Mouse (Mus musculus): ENCODE data around the gene Gm13119. TPM values are rescaled to one million over a fixed set of nuclear protein-coding genes. Genes with fewer than 3 reads are reported as not detected.
"Not testable (repeated sequence)": the region's sequence is repeated elsewhere in the genome, so short reads cannot be mapped to it uniquely, and the experiment has no call there.

Gm13119 gene
- total RNA-seq (2021), result not detected
- long read RNA-seq, result 0 reads

DNA sequence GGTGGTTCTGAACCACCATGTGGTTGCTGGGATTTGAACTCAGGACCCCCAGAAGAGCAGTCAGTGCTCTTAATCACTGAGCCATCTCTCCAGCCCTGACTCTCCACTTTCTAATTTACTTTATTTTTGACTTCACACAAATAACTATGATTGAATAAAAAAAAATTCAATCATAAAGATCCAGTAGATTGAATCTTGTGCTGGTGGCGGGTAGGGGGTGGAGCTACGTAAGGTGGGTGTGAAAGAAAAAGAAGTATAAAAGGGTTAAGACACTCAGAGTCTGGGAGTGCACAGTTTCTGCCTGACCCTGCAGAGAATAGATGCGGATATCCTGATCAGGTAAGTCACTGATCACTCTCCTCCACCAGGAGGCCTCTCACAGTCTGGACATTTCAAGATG lies at the start of gene Gm13119:
Gm13119 (plus strand) TSS at position 301 of the 400 bp plus-strand sequence.
- DNase-seq (ENCODE audit: low spot score in 2 of 2), result not testable (repeated sequence)

DNA sequence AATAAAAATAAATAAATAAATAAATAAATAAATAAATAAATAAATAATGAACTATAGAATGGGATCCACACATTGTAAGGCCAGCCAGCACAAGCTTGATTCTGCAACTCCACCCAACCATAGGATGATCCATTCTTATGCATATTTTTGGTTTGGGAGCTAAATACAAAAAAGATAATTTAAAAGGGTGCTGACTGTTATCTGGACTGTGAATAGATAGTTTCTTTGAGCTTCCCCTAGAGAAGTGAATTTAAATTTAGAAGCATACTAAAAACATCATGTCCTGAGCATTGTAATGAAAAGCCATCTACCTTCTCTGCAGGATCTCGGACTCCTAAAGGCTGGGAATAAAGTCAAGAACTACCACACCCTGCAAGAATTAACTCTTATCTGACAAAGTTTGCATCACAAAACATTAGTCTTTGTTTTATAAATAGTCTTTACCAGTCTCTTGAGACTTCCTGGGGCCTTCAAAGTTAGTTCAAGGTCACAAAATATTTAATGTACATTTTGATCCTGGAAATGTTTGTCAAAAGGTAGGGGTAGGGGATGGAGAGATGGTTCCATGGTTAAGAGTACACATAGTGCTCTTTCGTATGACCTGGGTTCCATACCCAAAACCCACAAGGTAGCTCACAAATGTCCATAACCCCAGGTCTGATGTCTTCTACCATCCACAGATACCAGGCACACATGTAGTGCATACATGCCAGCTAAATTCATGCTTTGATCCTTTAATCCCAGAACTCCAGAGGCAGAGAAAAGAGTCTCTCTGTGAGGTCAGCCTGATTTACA lies 44.9 kb upstream of the Gm13119 start:
- DNase-seq (ENCODE audit: low spot score in 2 of 2), result not testable (repeated sequence)

DNA sequence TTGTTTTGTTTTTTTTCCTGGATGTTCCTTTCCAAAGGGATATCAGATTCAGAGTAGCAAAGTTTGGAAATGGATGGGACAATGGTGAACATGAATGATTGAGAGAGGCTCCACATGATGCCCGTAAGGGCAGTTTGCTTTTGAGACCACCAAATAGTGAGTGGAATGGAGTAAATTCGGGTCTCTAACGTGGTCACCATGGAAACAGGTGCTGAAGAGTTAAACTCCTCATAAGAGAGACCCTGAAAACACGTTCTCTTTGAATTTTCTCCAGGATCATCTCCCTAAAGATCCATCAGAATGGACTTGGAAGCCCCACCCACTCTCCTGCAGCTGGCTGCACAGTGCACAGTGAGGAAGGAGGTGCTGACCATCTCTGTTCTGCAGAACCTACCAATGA lies 27.8 kb upstream of the Gm13119 start, which contains the start of gene Gm13128:
Gm13128 (plus strand) TSS at position 301 of the 400 bp plus-strand sequence.
- not testable (repeated sequence) for DNase-seq (ENCODE audit: low spot score in 2 of 2)

DNA sequence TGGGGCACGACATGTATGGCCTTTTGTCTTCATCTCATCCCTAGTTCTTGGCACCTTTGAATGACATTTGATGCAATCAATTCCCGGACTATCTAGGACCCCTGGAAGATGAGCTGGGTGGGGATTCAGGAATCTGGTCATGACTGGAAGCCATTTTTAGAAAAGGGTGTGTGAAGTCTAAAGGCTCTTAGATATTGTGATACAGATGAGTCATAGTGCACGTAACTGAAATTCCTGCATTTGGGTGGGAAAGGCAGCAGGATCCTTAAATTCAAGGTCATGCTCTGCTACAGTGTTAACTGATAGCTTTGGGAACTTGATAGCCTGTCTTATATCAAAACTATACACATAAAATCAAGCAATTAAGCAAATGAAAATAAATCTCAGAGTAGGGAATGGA lies 21.9 kb upstream of the Gm13119 start:
- DNase-seq (ENCODE audit: low spot score in 2 of 2), result not testable (repeated sequence)

DNA sequence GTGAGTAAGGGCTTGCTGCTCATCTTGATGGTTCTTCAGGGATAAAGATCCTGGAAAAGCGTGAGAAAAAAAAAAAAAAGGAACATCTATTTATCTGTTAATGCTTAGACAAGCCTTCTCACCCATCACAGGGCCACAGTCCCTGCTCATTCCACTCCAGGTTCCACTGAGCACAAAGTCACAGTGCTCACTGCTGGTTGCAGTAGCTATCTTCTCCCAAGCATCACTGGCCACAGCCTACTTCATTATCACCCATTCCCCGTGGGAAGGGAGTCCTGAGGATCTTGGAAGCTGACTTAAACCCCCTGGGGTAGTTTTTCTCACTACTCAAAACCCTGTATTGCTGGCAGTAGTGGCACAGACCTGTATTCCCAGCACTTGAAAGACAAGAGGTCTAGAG lies 20.2 kb downstream of the Gm13119 start, which contains the start of gene Pramef20:
Pramef20 (minus strand) TSS at position 23 of the 400 bp plus-strand sequence.
- no peak for DNase-seq (ENCODE audit: low spot score in 2 of 2)

DNA sequence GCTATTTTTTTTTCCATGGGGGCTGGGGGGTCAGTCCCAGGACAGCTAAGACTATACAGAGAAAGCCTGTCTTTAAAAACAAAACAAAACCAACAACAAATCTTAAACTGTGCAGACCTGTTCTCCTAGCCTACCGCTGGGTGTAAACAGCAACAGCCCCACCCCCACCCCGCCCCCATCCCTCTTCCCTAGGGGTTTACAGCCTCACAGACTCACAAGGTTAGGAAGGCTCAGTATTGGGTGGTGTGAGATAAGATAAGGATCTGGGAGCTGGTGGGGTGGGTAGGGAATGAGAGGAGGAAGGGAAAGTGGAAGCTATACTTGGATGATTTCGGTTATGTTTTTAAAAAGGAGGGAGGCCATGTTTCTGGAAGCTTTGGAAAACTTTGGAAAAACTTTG lies 38.6 kb downstream of the Gm13119 start:
- no peak for DNase-seq (ENCODE audit: low spot score in 2 of 2)

DNA sequence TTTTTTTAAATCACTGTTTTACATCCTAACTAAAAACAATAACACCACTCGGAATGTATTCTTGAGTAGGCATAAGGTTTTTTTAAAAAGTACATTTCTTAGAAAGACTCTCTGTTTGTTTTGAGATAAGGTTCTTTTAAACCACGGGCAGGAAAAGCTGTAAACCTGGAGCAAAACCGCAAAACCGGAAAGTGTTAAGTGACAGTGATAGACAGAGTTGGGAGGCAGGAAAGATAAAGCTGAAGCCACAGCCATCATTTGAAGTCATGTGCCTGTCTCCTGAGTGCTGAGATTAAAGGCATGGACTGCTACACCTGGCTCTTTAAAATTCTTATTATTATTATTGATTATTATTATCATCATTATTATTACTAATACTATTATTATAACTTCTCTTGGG lies 45.0 kb downstream of the Gm13119 start:
- no peak for DNase-seq (ENCODE audit: low spot score in 2 of 2)

DNA sequence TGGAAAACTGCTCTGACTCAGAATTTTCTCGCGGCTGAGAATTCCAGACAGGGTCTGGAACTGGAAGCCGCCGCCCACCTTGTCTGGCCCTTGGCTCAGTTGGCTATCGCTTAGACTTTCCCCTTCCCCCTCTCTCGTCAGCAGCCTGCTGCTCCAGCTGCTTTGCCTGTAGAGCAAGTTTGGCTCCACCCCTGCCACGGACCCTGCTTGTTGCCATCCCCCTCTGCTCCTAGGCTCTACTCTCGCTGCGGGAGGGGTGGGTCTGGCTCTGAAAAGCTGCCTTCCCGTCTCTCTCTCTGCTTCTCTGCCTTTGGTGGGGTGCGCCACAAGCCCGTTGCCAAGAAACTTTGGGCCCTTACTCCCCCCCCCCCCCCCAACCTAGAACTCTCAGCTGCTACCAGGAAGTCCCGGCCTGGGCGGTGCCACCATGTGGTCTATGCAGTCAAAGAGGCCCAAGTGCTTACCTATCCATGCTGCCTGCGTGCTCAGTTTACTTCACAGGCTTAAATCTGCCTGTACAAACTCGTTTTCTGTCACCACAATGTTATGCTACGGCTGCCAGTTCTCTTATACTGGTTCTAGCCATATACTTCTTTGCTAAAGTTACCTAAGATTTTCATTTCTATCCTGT lies 46.8 kb downstream of the Gm13119 start:
- no peak for DNase-seq (ENCODE audit: low spot score in 2 of 2)

DNA sequence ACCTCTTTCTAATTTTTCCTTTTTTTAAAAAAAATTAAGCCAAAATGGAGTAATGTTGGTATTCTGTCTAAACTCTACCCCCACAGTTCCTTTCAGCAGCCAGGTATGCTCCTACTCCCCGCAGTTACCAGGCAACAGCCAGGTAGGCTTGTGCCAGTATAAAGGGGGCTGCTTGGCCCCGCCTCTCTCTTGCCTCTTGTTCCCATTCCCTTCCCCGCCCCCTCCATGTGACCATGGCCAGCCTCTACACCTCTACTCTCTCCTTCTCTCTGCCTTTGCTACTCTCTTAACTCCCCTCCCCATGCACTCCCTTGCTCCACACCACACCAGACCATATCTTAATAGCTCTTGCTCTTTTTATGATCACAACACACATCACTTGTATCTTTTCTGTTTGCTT lies 48.5 kb downstream of the Gm13119 start:
- no peak for DNase-seq (ENCODE audit: low spot score in 2 of 2)

DNA sequence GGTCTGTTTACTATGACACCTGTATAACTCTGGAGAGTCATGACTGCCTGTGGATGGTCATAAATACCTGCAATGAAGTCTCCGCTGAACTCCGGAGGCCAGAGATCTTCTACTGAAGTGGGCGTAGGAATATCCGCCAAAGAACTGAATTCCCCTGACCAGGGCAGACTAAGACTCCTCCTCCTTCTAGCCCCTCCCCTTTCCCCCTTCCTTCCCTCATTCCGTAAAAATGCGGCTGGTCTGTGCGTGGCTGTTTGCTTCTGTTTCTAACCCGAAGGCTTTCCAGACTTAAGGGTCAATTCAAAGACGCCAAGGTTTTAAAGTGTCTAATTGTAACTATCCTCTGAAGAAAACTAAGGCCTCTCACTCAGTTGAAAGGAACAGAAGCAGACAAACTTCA lies 50.5 kb downstream of the Gm13119 start, which contains the start of gene Pramef12:
Pramef12 (minus strand) TSS at position 175 of the 400 bp plus-strand sequence.
- no peak for DNase-seq (ENCODE audit: low spot score in 2 of 2)

Other genes with a start within 250 kb of the Gm13119 start
- gene Oog3, start 195.3 kb upstream of the Gm13119 start, total RNA-seq (2021), result not detected
- not detected for gene Oog2, start 167.2 kb upstream of the Gm13119 start, total RNA-seq (2021)
- gene C87977, start 144.6 kb upstream of the Gm13119 start, total RNA-seq (2021), result not detected
- gene Pramel5, start 77.5 kb upstream of the Gm13119 start, total RNA-seq (2021), result not detected
- not detected for gene Gm13128, start 27.7 kb upstream of the Gm13119 start, total RNA-seq (2021)
- not detected for gene Pramef20, start 20.0 kb downstream of the Gm13119 start, total RNA-seq (2021)
- gene Pramef12, start 50.5 kb downstream of the Gm13119 start, total RNA-seq (2021), result not detected
- gene 1700012P22Rik, start 80.8 kb downstream of the Gm13119 start, total RNA-seq (2021), result not detected
- not detected for gene Gm9944, start 95.4 kb downstream of the Gm13119 start, total RNA-seq (2021)
- gene Aadacl3, start 105.8 kb downstream of the Gm13119 start, total RNA-seq (2021), result not detected
- not detected for gene 9430007A20Rik, start 161.9 kb downstream of the Gm13119 start, total RNA-seq (2021)
- not detected for gene Gm13124, start 207.2 kb downstream of the Gm13119 start, total RNA-seq (2021)

Data from layer of hippocampus, postnatal 10 days (tissue).